Mouse (Mus musculus) A20 (cell line): ENCODE measurements around the gene Scfd2.

ENCODE experiments used
- DNase-seq: peaks from one replicate; pipeline ENCODE4 v3.0.0-alpha.2; 2011; ENCODE audit warnings: low read depth, low spot score

The Scfd2 gene

DNA sequence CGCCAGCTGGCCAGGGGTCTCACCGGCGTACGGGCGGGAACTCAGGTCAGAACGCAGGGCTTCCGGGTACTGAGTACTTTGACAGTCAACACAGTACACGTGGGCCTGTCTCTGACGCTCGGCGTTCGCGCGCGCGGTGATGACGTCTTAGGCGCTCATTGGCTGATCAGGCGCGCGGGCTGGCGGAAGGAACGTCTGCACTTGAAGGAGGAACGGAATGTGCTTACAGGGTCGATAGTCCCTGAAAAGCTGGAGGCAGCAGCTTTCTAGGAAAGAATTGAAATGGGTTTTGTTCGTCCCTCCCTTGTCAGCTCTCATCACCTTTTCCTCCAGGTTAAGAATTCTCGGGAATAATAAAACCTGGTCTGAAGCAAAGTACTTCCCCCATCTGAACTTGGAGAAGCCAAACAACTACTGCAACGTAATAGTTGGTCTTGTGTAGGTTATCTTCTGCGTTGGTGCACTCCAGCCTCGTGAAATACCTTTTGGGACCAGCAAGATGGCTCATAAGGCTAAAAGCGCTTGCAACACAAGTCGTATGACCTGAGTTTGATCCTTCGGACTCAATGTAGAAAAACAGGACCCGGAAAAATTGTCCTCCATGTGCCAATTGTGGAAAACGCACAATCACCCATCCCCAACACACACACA lies at the start of gene Scfd2:
Gene Scfd2, minus strand, starts transcription at position 130 of the 651 bp plus-strand sequence.
- DNase-seq: peak; percentile 97

DNA sequence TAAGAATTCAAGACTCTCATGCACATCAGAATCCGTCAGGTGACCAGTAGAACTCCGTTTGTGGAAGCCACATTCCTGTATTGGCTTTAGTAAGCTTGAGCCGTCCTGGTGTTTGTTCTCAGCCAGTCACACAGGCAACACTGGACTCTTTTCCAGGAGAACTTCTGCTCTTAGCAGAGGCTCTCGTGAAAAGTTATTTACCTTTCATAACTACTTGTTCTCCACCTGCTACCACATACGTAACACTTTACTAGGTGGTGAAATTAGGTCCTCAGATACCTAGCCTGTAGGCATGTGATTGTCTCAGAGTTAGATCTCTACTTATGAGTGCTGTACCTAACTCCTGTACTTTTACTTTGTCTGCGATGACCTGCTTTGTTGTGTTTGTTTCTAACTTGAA lies 40.2 kb upstream of the Scfd2 start:
- DNase-seq: no peak

DNA sequence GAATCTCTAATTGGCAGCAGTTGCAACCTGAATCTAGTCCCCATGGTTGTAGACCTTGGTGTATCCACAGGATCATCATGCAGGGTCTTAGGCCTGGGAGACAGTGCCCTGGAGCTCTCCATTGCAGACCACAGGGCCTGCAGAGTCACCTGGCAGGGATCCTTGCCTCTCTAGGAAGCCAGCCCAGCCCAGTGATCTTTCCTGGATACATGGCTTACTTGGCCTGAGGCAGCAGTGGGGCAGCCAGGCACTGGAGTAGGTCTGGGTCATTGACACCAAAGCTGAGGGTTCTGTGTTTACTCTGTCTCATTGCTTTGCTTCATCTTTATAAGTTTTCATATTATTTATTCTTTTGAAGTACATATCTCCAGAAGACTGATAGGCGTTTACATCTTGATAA lies 29.6 kb upstream of the Scfd2 start:
- no peak for DNase-seq

DNA sequence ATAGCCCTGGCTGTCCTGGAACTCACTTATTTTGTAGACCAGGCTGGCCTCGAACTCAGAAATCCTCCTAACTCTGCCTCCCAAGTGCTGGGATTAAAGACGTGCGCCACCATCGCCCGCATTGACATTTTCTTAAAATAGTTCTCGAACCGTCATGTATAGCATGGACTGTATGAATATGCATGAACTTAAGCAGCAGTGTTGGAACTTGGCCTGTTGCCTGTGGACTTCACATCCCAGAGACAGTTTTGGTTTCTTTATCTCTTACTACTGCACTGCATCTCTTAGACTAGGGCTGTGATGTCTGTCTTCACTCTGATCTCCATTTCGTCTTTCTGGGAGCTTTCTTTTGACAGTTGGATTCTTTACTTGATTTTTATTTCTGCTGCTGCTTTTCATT lies 18.0 kb upstream of the Scfd2 start:
- DNase-seq: no peak

DNA sequence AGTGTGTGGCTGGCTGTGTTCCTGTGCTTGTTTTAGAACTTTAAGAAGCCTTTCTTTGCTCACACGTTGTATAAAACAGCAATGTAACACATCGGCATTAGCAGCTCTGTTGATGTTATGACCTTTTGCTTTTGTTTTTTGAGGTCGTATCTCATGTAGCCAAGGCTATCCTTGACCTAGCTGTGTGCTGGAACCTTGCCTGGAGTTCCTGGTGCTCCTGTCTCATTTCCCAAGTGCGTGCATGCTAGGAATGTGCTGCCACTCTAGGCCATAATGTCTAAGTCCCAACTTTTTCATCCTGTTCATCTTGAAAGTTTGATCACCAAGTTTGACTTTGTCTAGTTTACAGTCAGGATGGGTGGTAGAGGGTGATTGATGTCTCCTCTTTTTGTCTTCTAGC lies 14.0 kb upstream of the Scfd2 start:
- no peak for DNase-seq

DNA sequence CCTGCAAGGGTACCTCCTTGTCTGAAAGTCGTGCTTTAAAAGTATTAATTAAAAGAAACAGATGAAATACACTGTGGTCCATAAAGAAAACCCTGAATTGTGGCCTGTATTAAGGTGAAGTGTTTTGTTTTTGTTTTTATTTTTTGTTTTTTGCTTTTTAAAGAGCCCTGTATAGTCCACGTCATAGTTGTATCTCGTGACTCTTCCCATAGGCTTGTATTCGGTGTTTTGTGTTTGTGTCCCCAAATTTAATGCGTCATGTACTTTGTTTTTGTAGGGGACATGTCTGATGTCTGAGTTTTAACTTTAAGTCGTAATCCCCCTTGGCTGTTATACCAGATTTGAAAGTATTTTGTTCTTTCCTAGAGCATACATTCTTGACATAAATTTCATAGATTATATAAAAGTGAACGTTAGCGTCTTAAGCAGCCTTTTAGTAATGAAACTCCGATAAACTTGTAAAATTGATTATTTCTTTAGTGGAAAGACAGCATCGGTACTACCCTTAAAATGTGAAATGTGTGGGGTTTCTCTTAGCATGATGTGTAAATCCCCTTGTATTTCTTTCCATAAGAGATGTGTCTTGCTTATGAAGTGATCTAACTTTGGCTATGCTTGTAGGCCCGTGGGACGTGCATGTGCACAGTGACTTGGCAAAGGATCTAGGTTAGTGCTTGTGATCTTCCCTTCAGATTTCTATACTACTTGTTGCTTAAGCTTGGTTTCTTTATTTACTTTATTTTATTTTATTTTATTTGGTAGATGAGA lies 4.8 kb upstream of the Scfd2 start:
- peak; percentile 24 for DNase-seq

DNA sequence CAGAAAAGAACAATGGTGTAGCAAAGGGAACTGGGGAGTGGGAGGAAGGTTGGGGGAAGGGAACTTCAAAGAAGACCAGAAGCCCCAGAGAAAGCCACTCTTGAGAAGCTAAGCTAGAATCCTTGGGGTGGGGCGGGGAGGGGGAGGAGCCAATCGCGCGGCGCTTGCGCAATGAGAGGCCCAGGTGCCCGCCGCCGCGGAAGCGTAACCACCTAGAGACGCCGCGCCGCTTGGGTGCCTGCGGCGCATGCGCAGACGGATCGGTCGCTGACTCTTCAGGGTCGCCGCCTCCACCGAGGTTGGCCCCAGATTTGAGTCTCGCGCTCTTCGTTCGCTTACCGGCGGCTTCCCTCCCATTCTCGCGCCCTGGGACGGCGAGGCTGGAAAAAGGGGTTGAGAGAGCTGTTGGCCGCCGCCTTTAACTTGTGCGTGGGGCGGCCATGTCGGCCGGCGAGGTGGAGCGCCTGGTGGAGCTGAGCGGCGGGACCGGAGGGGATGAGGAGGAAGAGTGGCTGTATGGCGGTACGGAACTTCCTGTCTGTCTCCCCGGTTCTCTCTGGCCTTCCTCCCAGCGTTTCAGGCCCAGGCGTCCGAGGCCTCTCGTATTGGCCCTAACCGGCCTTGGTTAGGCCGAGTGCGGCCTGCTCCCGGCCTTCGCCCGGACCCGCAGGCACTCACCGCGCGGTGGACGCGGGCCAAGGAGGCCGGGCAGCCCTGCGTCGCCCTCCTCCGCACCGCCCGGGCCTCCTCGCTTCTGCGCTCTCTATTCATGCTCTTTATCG lies 3.9 kb upstream of the Scfd2 start, which contains the start of gene Fip1l1:
Gene Fip1l1, plus strand, starts transcription at position 210 of the 782 bp plus-strand sequence.
- DNase-seq: peak; percentile 98

DNA sequence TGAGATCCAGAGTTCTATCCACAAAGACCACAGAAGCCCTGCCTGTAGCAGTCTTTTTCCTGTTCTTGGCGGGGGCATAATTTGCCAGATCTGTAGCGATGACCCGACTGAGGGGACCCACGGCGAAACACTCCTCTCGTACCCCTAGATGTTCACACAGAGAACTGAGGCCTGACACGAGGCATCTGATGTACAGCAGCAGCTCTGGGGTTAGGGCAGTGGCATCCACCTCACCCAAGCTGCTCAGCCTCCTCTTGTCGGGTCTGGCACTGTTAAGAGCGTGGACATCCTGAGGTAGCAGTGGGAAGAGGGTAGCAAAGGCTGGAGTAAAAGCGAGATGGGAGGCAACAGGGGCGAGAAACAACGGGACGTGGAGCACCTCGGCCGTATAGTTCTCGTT lies 774 bp downstream of the Scfd2 start:
- peak; percentile 42 for DNase-seq

DNA sequence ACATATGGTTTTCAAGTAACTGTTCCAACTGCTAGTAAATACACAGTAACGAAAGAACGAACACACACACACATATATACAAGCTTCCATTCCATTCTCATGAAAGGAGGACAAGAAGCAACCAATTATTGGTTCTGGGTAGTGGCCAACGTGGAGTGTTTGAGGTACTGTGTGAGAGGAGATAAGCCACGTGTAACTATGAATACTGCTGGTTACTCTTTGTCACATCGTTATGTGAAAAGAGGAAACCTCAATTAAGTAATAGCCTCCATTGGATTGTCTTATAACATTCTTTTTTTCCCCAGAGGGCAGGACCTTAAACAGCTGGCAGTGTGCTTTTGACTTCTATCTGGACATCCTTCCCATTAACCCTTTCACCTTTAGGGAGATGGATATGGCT lies 4.5 kb downstream of the Scfd2 start:
- DNase-seq: no peak

DNA sequence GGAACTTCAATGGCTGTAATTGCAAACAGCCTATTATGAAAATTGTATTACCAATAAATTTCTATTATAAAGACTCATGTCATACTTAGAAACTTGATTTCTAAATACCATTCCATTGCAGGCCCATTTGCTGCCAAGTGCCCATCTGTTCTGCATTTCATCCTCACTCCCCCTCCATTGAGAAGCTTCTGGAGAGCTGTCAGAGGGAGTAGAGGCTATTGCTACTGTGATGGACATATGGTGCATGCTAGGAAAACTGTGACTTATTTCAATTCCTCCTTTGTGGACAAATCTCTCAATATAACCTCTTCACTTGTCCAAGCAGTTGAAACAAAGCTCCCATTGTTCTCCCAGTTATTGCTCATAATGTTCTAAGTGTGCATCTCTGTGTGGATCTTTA lies 19.9 kb downstream of the Scfd2 start:
- no peak for DNase-seq

DNA sequence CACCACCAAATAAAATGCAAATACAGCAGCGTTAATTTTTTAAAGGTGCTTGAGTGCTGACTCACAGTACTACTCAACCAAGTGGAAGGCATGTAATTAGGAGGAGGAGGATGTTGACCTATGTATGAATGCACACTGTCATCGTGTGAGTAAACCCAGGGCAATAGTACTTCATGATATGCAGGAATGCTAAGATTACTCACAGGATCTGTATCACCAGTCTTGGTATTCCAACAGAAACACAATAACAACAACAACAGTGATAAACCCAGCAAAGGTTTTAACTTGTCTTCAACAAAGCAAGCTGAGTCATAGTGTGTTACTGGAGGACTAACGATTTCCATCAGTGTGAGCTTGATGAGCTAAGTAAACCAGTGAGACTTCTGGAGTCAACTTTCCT lies 38.9 kb downstream of the Scfd2 start:
- no peak for DNase-seq

DNA sequence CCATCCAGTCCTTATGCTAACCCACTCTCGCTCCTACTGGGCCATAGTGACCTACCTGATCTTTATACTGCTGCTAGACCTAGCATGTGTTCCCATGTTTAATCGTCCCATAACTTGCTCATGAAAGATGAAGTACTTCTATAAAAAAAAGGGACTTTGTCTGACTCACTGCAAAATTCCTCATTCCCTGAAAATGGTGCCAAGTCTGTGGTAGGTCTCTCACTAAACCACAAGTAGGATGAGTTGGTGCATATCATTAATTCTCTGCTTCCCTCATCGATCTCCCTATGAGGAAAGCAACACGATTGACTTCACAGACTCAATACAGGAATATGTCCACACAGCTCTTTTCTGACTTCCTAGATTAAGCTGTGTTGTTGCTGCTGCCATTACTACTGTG lies 46.9 kb downstream of the Scfd2 start:
- DNase-seq: no peak

DNA sequence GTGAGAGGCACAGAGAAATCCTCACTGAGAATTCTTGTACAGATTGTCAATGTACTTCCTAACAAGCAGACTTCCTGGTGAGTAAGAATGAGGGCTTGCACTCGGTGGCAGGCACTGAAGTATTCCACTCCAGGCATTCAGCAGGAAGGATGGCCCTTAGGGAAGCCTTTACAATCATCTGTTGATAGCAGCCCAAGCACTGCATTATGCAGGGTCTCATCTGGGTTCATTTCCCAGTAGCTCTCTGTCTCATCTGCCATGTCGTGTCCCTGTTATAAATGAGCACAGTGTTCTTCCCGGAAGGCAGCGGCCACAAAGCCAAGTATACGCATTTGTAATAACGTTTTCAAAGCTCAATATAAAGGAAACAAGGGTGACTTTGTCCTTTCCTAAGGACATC lies 48.9 kb downstream of the Scfd2 start:
- DNase-seq: no peak

DNA sequence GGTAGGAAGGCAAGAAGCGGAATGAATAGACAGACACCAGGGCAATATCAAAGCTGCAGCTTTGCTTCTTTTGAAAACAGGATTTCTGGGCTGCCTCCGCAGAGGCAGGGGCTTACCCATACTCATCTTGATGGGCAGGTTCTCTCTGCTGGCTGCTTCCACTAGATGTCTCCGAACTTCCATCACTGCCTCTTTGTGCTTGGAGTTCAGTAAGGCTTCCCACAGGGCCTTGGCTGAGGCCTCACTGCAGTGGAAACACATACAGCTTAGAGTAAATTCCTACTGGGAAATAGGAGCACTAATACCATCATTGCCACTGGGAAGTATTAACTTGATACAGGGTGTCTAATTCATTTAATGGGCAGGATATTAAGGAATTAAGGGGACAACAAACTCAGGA lies 49.5 kb downstream of the Scfd2 start:
- DNase-seq: no peak

DNA sequence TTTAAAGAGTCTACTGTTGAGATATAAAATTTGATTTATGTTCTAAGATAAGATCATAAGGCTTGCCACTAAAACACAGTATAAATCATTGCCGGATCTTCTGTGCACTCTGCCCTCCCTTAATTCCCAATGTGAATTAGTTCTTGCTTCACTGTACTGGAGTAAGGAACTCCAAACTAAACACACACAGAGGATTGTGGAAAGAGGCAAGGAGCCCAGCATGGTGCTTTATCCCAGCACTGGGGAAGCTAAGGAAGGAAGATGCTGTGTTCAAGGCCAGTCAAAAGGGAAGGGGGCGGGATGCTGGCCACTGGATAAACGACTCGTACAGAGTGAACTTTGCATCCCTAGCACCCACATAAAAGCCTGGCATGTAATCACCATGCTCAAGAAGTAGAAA lies 51.1 kb downstream of the Scfd2 start:
- DNase-seq: no peak

DNA sequence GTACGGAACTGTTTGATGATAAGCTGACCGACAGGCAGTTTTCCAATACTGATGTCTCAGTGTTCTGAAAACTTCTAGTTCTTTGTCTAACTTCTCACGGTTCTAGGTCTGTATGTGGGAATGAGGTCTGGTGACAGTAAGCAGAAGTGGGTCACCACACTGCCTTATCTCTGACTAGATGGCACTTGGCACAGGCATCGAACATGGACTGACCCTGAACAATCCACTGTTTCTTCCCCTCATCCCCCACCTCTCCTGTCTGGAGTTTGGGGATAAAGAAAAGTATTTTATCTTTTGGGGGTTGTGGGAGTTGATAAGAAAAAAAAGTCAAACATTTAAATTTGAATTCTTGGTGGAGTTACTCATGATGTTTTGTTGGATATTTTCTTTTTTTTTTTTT lies 51.6 kb downstream of the Scfd2 start:
- DNase-seq: no peak

DNA sequence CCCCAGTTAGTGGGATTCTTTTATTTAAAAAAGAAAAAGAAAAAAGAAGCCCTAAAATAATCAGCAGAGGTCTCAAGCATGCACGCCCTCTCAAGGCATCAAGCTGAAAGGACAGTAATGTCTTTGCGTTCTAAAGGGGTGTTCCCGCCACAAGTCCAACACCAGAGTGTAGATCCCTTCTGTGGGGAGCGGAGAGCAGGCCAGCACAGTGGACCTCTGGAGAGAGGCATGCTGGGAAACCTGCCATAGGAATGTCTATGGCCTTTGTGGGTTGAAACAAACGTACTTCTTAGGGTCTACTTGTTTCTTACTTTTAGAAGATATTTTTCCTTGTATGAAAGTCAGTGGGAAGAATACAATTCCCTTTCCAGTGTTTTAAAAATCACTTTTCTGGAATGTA lies 52.4 kb downstream of the Scfd2 start:
- DNase-seq: no peak

DNA sequence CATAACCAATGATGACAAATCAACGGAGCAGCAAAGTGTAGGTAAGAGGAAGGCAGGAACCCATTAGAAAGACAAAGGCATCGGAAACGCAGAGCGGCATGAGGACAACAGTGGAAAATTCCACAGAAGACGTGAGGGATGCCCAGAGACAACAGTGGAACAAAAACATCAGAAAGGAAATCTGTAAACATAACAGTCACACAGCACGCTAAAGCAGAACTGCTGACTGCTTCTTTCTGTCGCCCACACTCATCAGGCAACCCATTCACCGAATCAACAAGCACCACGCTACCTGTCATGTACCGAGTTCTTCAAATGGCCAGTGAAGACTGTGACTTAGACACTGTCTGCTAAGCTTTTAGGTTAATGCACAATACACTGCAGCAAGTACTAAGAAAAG lies 55.0 kb downstream of the Scfd2 start:
- no peak for DNase-seq

DNA sequence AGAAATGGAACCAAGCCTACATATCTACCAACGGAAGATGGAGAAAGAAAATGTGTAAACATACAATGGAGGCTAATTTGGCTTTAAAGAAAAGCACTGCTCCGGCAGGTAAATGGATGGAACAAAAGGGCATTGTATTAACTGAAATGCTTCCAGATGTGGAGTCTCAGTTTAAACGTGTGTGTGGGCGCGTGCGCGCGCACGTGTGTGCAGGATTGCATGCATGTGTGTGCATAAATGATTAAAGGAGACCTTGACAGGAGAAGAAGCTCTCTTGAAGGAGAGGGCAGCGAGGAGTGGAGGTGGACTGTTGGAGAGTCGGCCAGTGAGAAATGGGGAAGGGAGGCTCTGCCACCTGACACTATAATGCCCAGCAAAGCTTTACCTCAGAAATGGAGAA lies 58.4 kb downstream of the Scfd2 start:
- DNase-seq: no peak

DNA sequence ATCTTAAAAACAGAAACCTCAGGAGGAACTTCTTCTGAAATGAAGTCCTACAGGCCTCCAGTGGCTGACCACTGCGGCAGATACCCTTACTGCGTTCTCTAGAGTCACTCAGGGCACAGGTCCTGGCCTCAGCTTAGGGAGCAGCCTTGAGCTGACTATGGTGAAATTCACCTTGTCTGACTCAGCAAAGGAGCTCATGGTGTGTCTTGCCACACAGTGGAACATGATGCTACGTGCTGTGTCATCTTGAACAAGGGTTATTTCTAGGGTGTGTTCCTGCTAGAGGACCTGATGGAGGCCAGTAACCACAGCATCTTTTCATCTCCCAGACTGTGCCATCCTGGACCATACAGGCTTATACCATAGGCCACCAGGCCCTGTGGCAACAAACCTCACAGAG lies 60.7 kb downstream of the Scfd2 start:
- peak; percentile 30 for DNase-seq

DNA sequence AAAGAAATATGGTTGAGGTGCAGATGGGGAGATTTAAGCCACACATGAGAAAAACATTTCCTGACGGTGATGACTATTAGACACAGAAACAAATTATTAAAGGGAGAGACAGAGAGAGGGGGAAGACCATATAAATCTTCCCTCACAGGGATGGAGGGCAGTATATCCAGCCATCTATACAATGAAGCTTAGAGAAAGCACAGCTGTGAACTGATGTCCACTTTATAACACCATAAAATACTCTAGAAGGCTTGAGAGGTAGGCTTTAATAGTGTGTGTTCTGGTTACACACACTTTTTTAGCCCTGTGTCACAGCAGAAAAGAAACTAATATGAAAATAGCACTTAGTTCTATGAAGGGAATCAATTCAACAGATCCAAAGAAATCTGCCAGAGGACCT lies 61.9 kb downstream of the Scfd2 start:
- DNase-seq: no peak

DNA sequence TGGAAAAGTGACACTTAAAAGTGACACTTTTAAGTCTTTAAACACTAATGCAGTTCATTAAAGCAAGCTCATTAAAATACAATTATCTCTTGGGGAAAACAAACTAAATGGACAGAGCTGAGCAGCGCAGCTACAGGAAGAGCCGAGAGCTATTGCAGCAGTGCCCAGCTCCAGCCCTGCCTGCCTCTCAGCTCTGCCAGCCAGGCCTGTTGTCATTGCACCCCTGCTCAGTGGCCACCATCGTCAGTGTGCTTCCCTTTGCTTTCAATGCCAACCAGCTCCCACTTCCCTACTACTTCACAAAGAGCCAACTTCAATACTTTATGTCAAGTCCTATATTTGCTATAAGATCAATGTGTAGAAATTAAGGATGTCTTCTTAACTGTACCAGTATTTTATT lies 63.8 kb downstream of the Scfd2 start:
- no peak for DNase-seq

DNA sequence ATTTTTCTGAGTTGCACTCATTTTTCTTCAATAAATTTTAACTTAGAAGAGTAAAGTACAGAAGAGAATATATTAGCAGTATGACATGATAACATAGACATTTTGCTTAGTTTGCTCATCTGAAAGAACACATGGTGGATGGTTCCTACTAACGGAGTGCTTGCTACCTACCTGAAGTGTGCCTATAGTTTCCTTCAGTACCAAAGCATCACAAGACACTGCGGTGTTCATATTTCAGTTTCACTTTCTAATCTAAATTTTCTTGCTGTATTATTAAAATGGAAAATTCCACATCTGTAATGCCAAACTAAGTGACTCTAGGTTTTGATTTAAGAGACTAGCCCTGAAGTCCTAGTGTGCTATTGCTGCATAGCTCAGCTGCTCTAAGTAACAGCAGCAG lies 74.8 kb downstream of the Scfd2 start:
- DNase-seq: no peak
